Mouse (Mus musculus) telencephalon, adult 2 months (tissue): ENCODE results near the gene Ina.
"Not testable (repeated sequence)": the region's sequence is repeated elsewhere in the genome, so short reads cannot be mapped to it uniquely, and the experiment has no call there.

Experiments used
- DNase-seq: peaks from one replicate; pipeline ENCODE4 v3.0.0-alpha.2; 2011; ENCODE audit warnings: low read depth, low spot score

Gene Ina

DNA sequence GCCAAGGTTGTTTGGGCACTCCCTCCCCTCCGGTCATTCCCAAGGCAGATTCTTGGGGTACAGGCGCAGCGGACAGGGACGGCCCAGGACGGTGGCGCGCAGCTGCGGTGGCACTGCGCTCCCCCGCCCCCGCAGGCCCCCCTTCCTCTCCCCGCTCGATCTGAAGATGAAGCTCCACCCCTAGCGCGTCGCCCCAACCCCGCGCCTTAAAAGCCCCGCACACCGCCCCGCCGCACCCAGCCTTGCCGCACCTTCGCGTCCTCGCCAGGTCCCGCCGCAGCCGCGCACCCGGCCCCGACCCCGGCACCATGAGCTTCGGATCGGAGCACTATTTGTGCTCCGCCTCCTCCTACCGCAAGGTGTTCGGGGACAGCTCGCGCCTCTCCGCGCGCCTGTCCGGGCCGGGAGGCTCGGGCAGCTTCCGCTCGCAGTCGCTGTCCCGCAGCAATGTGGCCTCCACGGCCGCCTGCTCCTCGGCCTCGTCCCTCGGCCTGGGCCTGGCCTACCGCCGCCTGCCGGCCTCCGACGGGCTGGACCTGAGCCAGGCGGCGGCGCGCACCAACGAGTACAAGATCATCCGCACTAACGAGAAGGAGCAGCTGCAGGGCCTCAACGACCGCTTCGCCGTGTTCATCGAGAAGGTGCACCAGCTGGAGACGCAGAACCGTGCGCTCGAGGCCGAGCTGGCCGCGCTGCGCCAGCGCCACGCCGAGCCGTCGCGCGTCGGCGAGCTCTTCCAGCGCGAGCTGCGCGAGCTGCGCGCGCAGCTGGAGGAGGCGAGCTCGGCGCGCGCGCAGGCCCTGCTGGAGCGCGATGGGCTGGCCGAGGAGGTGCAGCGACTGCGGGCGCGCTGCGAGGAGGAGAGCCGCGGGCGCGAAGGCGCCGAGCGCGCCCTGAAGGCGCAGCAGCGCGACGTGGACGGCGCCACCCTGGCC lies at the start of gene Ina, which contains the start of gene Nt5c2:
Gene Ina (plus strand): TSS at position 252 of the 935 bp plus-strand sequence.
Gene Nt5c2 (minus strand): TSS at position 707 of the 935 bp plus-strand sequence.
- DNase-seq, result peak; percentile 71

DNA sequence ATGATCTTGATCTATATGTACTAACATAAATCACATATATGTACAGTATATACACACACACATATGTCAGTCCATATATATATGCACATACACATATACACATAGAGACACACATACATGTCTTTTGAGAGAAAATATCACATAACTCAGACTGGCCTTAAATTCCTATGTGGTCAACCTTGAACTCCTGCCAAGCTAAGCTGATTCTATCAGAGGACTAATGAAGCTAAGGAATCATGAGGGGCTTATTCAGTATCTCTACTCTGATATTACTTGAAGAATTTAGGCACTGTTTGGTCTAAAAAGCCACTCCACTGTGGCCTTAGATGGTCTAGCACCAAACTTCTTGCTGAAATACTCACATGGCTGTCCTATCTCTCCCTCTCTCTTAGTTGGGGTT lies 49.0 kb upstream of the Ina start:
- no peak for DNase-seq

GRCm38 (mm10) chr19:46966330-46966729 lies 48.2 kb upstream of the Ina start:
- DNase-seq, result no peak

DNA sequence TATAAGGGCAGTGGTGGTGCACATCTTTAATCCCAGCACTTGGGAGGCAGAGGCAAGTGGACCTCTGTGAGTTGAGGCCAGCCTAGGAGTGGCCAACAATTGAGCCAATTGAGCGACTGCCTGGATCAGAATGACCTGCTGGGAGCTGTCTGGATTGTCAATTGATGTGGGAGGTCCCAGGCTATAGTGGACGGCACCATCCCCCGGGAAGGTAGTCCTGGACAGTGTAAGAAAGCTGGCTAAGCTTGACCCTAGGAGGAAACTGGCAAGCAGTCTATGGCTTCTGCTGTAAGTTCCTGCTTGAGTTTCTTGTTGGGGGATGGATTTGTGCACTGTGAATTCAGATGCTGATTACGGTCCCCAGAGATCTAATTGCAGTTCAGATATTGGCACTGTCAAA lies 46.6 kb upstream of the Ina start:
- no peak for DNase-seq

DNA sequence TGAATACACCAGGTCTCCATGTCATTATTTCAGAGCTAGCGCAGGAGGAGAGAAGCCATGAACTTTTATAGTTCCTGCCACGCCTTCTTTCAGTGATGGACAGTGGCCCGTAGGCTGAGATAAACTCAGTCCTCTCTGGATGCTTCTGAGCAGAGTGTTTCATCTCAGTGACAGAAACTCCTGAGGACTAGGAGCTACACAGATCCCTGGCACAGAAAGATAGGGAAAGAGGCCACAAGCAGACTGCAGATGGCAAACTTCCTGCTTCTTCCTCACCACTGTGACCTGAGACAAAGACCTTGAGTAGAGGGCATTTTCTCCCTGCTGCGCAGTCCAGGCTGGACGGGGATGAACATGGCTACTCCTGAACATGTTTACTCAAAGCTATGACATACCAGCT lies 45.7 kb upstream of the Ina start:
- no peak for DNase-seq

DNA sequence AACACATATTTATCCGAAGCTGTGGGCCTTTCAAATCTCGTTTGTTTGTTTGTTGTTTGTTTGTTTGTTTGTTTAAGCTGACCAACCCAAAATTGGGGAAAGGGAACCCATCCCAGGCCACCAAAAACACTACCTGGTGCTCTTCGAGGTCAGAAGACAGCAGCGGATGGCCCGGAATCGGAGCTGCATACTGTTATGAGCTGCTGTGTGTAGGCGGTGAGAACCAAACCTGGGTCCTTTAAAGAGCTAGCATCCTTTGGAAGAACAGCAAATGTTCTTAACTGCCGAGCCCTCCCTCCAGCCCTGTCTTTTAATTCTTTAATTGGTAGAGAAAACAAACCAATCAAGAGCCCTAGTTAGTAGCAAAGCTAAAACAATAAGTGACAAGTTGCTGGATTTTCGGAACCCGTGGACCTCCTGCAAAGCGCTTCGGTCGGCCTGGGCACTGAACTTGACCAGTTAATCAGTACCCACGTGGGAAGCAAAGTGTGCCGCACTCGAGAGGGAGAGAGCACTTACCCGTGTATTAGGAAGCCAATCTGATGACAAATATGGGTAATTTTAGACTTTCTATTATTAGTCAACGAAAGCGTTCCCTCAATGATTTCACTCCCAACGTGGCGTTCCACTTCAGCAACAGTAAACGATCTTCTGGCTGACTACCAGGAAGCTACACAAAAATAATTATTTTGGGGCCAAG lies 45.1 kb upstream of the Ina start:
- peak; percentile 60 for DNase-seq

DNA sequence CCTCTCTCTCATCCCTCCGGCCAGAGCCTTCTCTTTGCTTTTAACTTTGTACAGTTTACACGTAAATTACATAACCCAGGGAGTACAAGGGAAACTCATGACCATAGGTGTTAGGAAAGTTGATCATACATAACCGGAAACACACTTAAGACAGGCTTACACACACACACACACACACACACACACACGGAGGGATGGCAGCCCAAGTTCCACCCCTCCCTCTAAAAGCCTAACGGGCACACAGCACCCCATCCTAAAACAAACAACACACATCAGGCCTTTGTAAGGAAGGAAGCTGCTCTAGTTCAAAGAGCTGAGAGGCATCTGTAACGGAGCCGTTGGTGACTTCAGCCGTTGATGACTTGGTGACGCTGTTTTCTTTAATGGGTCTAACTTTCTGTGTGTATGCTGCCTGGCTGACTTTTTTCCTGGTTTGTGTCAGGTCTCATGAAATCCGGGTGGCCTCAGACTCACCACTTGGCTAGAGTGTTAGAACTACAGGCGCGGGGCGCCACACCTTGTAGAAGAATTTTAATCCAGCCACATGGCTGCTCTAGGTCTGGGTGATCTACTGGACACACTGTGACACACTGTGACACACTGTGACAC lies 44.3 kb upstream of the Ina start:
- no peak for DNase-seq

DNA sequence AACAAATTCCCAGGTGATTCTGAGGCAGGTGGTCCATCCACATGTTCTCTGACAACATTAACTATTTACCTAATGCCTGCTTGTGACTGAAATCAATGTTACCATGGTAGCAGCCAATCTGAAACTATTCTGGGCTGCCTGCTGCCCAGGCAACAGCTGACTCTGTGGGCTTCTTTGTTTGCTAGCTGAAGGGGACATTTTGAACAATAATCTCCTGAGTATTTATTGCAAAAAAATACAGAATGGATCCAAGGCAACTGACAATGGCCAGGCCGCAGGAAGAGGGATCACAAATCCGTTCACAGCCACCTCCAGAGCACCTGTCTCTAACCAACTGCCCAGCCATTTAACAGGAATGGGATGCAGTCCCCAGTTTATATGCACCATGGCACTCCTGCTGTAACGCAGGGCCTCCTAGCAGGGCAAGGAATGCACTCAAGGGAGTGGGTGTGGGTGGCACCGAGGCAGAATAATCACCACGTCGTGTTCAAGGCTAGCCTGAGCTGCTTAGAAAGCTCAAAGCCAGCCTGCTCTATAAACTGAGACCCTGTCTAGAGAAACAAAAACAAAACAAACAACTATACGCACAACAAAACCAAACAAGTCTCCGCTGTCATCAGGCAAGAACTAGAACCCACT lies 43.3 kb upstream of the Ina start:
- no peak for DNase-seq

DNA sequence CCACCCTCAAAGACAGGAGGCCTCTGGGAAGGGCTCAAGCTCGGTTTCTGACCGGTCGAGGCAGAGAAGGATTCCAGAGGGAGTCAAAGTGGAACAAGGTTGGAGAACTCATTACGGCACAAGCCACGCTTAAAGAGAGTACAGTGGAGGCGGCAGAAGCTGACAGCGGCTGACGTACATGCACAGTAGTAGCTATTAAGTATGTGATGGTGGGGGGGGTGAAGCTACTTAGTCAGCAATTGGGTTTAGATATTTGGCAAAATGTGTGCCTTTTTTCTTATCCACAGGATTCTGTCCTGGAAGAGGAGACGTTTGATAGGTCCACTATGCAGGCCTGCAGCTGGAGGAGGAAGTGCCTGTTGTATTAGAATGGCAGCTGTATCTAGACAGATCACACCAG lies 42.8 kb upstream of the Ina start:
- DNase-seq, result no peak

GRCm38 (mm10) chr19:46972159-46972558 lies 42.3 kb upstream of the Ina start:
- DNase-seq, result no peak

DNA sequence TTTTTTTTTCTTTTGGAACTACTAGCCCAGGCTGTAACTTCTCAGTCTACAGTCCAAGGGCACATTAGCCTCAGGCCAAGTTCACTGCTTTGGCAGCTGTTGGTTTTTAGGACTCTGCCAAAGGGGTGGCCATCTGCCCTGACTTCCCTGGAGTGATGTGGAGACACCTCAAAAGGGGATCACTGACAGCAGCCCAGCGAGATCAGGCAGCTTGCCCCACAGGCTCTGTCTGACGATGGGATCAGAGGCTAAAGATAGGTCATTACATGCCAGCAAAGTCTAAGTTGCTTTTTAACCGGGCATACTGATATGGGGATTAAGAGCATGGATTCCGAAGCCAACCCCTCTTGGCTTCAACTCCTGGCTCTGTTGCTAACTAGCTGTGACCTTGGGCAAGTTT lies 38.9 kb upstream of the Ina start:
- DNase-seq, result no peak

GRCm38 (mm10) chr19:46975997-46976396 lies 38.5 kb upstream of the Ina start:
- no peak for DNase-seq

- DNase-seq, result no peak
These were observed 37.8 kb upstream of the Ina start for GRCm38 (mm10) chr19:46976743-46977142.

- no peak for DNase-seq
These were observed 37.0 kb upstream of the Ina start for GRCm38 (mm10) chr19:46977460-46977859.

GRCm38 (mm10) chr19:46978069-46978468 lies 36.4 kb upstream of the Ina start:
- not testable (repeated sequence) for DNase-seq

- DNase-seq, result no peak
These were observed 35.3 kb upstream of the Ina start for GRCm38 (mm10) chr19:46978920-46979780.

DNA sequence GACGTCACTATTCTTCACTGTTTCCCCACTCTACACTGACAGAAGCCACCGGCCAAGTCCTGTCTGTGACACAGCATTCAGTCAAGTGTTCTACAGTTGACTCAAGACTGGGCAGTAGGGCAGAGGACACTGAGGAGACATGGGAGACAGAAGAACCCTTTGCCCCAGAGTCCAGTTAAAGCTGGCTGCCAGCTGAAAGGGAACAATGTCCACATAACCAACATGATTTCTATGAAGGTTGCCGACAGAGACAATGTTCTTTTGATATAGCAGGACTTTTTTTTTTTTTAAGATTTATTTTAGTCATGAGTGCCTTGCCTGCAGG lies 34.8 kb upstream of the Ina start:
- no peak for DNase-seq

- no peak for DNase-seq
These were observed 33.0 kb upstream of the Ina start for GRCm38 (mm10) chr19:46981462-46981861.

DNA sequence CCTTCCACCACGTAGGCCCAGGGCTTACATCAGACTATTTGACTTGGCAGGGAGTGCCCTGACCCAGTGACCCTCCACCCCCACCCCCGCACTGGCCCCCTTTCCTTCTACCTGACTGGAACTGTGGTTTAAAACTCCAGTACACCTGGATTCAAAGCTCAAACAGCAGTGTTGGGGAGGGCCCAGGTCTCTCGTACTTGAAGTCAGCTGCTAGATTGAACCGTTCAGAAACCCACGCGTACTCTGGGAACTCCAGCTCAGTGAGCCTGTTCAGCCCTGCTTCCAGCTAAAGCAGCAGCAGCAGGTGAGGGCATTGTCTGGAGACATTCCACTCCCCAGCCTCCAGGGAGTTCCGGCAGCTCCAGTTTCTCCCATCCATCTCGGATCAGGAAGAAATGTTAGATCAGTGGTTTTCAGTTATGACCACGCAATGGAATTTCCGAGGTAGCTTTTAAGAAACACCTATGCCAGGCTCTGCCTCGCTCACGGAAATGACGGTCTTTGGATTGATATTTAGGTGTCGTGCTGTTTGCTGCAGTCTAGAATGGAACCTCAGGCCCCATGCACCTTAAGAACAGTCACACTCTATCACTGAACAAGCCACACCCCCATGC lies 31.0 kb upstream of the Ina start:
- DNase-seq, result no peak

GRCm38 (mm10) chr19:46983966-46984380 lies 30.5 kb upstream of the Ina start:
- DNase-seq, result no peak
